In the genomic region with DNA sequence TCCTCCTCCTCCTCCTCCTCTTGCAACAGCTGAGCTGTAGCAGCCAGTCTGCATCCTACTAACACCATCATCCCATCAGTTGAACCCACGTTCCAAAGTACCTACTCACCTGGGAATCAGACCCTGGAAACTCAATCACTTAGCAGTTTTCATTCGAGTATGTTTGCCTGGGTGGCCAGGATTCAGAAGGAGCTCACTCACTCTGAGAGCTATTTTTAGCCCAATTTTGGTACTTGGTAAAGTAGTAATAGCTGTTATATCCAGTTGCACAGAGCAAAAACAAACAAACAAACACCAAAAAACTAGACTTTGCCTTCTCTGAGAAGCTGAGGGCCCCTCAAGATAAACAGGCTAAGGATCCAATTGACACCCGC, we compare ENCODE assay signal across 8 mouse cellular contexts. TPM values are rescaled to one million over a fixed set of nuclear protein-coding genes. Genes with fewer than 3 reads are reported as not detected.
DNase-seq lines count a peak whose midpoint lies in the region; ATAC-seq and TF ChIP-seq lines count a peak whose summit lies in the region.

No protein-coding gene starts in this region.

- DNase-seq in left cerebral cortex, adult 2 months (ENCODE audit: extremely low spot score in 1 of 2, low spot score in 2 of 2): no peak
- DNase-seq in left cerebral cortex, postnatal 36 days (ENCODE audit: low spot score in 2 of 2): no peak
- DNase-seq in embryonic facial prominence, embryonic 10.5 days (ENCODE audit: low spot score): peak; percentile 20
- peak; percentile 32 for DNase-seq in limb, embryonic 10.5 days (ENCODE audit: low spot score)
- no peak for DNase-seq in cerebellum, adult 18-20 months
- DNase-seq in gastrocnemius, postnatal 36 days: no peak

- peaks cover 14% of the 10 kb centered on the region for H3K36me3 ChIP-seq in embryonic facial prominence, embryonic 10.5 days (replicated peaks)
- peaks cover 9% of the 10 kb centered on the region; the same call in 1 of the 2 replicates for H3K36me3 ChIP-seq in limb, embryonic 10.5 days
- H3K36me3 ChIP-seq in neural tube, embryonic 12.5 days: no peaks in the 10 kb centered on the region

- H3K4me2 ChIP-seq in neural tube, embryonic 12.5 days (replicated peaks): peak overlapping the region; percentile 80

- no peak for TF ChIP-seq CTCF in left cerebral cortex, adult 2 months (IDR thresholded peaks at IDR 0.05)

- no peaks in the 10 kb centered on the region for H3K27me3 ChIP-seq in embryonic facial prominence, embryonic 10.5 days (replicated peaks; ENCODE audit: low read depth, poor library complexity, severe bottlenecking)
- H3K27me3 ChIP-seq in limb, embryonic 10.5 days (ENCODE audit: low read depth, poor library complexity, severe bottlenecking): no peaks in the 10 kb centered on the region
- no peaks in the 10 kb centered on the region for H3K27me3 ChIP-seq in neural tube, embryonic 12.5 days (replicated peaks)

- peaks cover 18% of the 10 kb centered on the region for H3K4me1 ChIP-seq in embryonic facial prominence, embryonic 10.5 days
- H3K4me1 ChIP-seq in limb, embryonic 10.5 days: peaks cover 16% of the 10 kb centered on the region
- peaks cover 17% of the 10 kb centered on the region for H3K4me1 ChIP-seq in neural tube, embryonic 12.5 days

- 0% methylated on average over 3 of the region's 3 CpGs for WGBS in embryonic facial prominence, embryonic 10.5 days
- 0% methylated on average over 3 of the region's 3 CpGs for WGBS in limb, embryonic 10.5 days
- 0% methylated on average over 3 of the region's 3 CpGs for WGBS in neural tube, embryonic 12.5 days

- ATAC-seq in neural tube, embryonic 12.5 days (ENCODE audit: low FRiP score, low read depth): no peak
- no peak for ATAC-seq in inflammation-experienced regulatory T-cells, adult 6 months

- peak overlapping the region; percentile 98 for H3K4me3 ChIP-seq in left cerebral cortex, adult 2 months
- peak overlapping the region; percentile 73 for H3K4me3 ChIP-seq in embryonic facial prominence, embryonic 10.5 days
- H3K4me3 ChIP-seq in limb, embryonic 10.5 days: peak overlapping the region; percentile 96
- H3K4me3 ChIP-seq in neural tube, embryonic 12.5 days: peak overlapping the region; percentile 93

- H3K9me3 ChIP-seq in embryonic facial prominence, embryonic 10.5 days: no peaks in the 10 kb centered on the region
- H3K9me3 ChIP-seq in limb, embryonic 10.5 days (replicated peaks): no peaks in the 10 kb centered on the region
- H3K9me3 ChIP-seq in neural tube, embryonic 12.5 days: no peaks in the 10 kb centered on the region

- intact Hi-C loops in left cerebral cortex, adult 2 months (cut with DNase I): loop anchor here (1.0 to 5.0 kb wide), 4 partner anchors 51 to 296 kb away; no protein-coding TSS in a partner anchor
- intact Hi-C loops in left cerebral cortex, postnatal 36 days (cut with DNase I): loop anchor here (10.0 kb wide), 3 partner anchors 62 to 288 kb away; a partner anchor contains a TSS
- intact Hi-C loops in gastrocnemius, postnatal 36 days (cut with DNase I): no loop called here

- H3K9ac ChIP-seq in neural tube, embryonic 12.5 days: peak overlapping the region; percentile 84

- H3K27ac ChIP-seq in left cerebral cortex, adult 2 months: peak overlapping the region; percentile 92
- H3K27ac ChIP-seq in embryonic facial prominence, embryonic 10.5 days (replicated peaks): peak overlapping the region; percentile 95
- H3K27ac ChIP-seq in limb, embryonic 10.5 days: peak overlapping the region; percentile 96
- H3K27ac ChIP-seq in neural tube, embryonic 12.5 days: no peak overlapping the region

RNA-seq across cellular contexts. Expression of a gene that starts 1.0 kb away (rescaled TPM):
- 10 to 100 TPM; 54.8 to 61.5 TPM for total RNA-seq in left cerebral cortex, adult 2 months (2021)
- 10 to 100 TPM; 49.0 to 50.9 TPM for total RNA-seq in left cerebral cortex, postnatal 36 days (2021)
- polyA plus RNA-seq in embryonic facial prominence, embryonic 10.5 days (2016; fragmentation: Nextera tagmentation; extraction: Ambion mirVana): 20.1 and 20.6 TPM in 2 replicates
- 21.2 and 22.5 TPM in 2 replicates for polyA plus RNA-seq in limb, embryonic 10.5 days (2016; fragmentation: Nextera tagmentation; extraction: Ambion mirVana)
- polyA plus RNA-seq in neural tube, embryonic 12.5 days (2016; fragmentation: Nextera tagmentation; extraction: Ambion mirVana): 19.6 and 22.7 TPM in 2 replicates
- 10 to 100 TPM; 11.7 to 20.0 (median 15.8) TPM for polyA plus RNA-seq in inflammation-experienced regulatory T-cells, adult 6 months (2017; shearing (Covaris generic))
- total RNA-seq in gastrocnemius, postnatal 36 days (2021): 10 to 100 TPM; 10.2 to 10.4 TPM

Comparison
In these comparisons a context has a peak if more than half of its experiments do, and no peak if none do; other contexts are left out.
1. DNase-seq: peak in embryonic facial prominence, embryonic 10.5 days (single experiment) and limb, embryonic 10.5 days (single experiment); none in left cerebral cortex, adult 2 months (0 of 2), left cerebral cortex, postnatal 36 days (0 of 2), cerebellum, adult 18-20 months (0 of 2) and gastrocnemius, postnatal 36 days (0 of 2).
2. Peak in every context shown above with its lines, with median percentiles within 50 percentile points of each other: H3K4me3 ChIP-seq.